Mouse (Mus musculus) MEL (cell line): ENCODE results near the gene Pkhd1. TPM values are rescaled to one million over a fixed set of nuclear protein-coding genes. Genes with fewer than 3 reads are reported as not detected.

Experiments
- DNase-seq: peaks from one replicate; pipeline ENCODE4 v3.0.0; 2011; ENCODE audit warnings: low read depth, low spot score
- H3K27ac ChIP-seq: 2 replicates; pipeline ENCODE4 v1.5.1; 2012; ENCODE audit warnings: low read depth, mild to moderate bottlenecking, control low read depth, low read length, moderate library complexity; ENCODE audit not compliant: control insufficient read depth
- H3K27me3 ChIP-seq, 2 experiments: fragments of 150-350 bp in 1 of 2; sonication (generic) in 1 of 2; 2 replicates each; pipeline ENCODE4 v1.6.1; 2012; ENCODE audit warnings: low read length in 2 of 2, mild to moderate bottlenecking in 2 of 2, improper control_type of control experiment in 1 of 2, moderate library complexity in 1 of 2; ENCODE audit not compliant: insufficient read depth in 2 of 2, control insufficient read depth in 1 of 2
- H3K36me3 ChIP-seq, 2 experiments: 2 replicates each; pipeline ENCODE4 v1.6.1; 2012 to 2014; ENCODE audit warnings: low read length in 2 of 2, improper control_type of control experiment in 1 of 2, inconsistent platforms in 1 of 2, mild to moderate bottlenecking in 1 of 2; ENCODE audit not compliant: insufficient read depth in 2 of 2, control insufficient read depth in 1 of 2
- H3K4me1 ChIP-seq, 2 experiments: fragments of 150-350 bp in 1 of 2; sonication (generic) in 1 of 2; 2 replicates each; pipeline ENCODE4 v1.6.1; 2012; ENCODE audit warnings: low read length in 2 of 2, improper control_type of control experiment in 1 of 2, mild to moderate bottlenecking in 1 of 2; ENCODE audit not compliant: insufficient read depth in 2 of 2, control insufficient read depth in 1 of 2
- H3K4me3 ChIP-seq, 2 experiments: fragments of 150-350 bp in 1 of 2; sonication (generic) in 1 of 2; 2 replicates each; pipeline ENCODE4 v1.5.1; 2012; ENCODE audit warnings: low read depth in 2 of 2, low read length in 2 of 2, mild to moderate bottlenecking in 2 of 2, moderate library complexity in 2 of 2, control low read depth in 1 of 2, improper control_type of control experiment in 1 of 2; ENCODE audit not compliant: control insufficient read depth in 1 of 2, insufficient read depth in 1 of 2
- H3K79me2 ChIP-seq: 2 replicates; pipeline ENCODE4 v1.6.1; 2012; ENCODE audit warnings: mild to moderate bottlenecking, low read length, moderate library complexity; ENCODE audit not compliant: control insufficient read depth, poor library complexity, insufficient read depth
- H3K9ac ChIP-seq: 2 replicates; pipeline ENCODE4 v1.6.1; 2012; ENCODE audit warnings: low read depth, mild to moderate bottlenecking, control low read depth, low read length, moderate library complexity; ENCODE audit not compliant: control insufficient read depth, poor library complexity, severe bottlenecking
- H3K9me3 ChIP-seq: fragments of 150-350 bp; sonication (generic); replicated peaks from 2 replicates; pipeline ENCODE4 v1.6.1; 2012; ENCODE audit warnings: mild to moderate bottlenecking, low read length, improper control_type of control experiment, moderate library complexity; ENCODE audit not compliant: insufficient read depth
- CHD2 ChIP-seq: IDR thresholded peaks from 2 replicates; pipeline ENCODE4 v1.6.1; 2011; ENCODE audit warnings: low read length, improper control_type of control experiment
- CTCF ChIP-seq, 3 experiments: IDR thresholded peaks in 2 of 3; conservative IDR thresholded peaks in 1 of 3; 2 replicates each; pipeline ENCODE4 v1.5.1; 2011 to 2012; ENCODE audit warnings: low read length in 3 of 3, low read depth in 2 of 3, mild to moderate bottlenecking in 2 of 3, improper control_type of control experiment in 1 of 3, inconsistent platforms in 1 of 3, mixed read lengths in 1 of 3, moderate library complexity in 1 of 3; ENCODE audit not compliant: control insufficient read depth in 1 of 3, insufficient read depth in 1 of 3, poor library complexity in 1 of 3, severe bottlenecking in 1 of 3
- ELF1 ChIP-seq: IDR thresholded peaks from 2 replicates; pipeline ENCODE4 v1.6.1; 2014; ENCODE audit warnings: low read depth, mild to moderate bottlenecking, inconsistent platforms, low read length, improper control_type of control experiment, moderate library complexity
- ETS1 ChIP-seq: IDR thresholded peaks from 2 replicates; pipeline ENCODE4 v1.6.1; 2012; ENCODE audit warnings: low read depth, mild to moderate bottlenecking, inconsistent platforms, low read length, improper control_type of control experiment, moderate library complexity
- GATA1 ChIP-seq: IDR thresholded peaks from 2 replicates; pipeline ENCODE4 v1.6.1; 2011; ENCODE audit warnings: low read depth, low read length, improper control_type of control experiment
- HCFC1 ChIP-seq: IDR thresholded peaks from 2 replicates; pipeline ENCODE4 v1.6.1; 2012; ENCODE audit warnings: low read depth, mild to moderate bottlenecking, inconsistent platforms, low read length, improper control_type of control experiment, moderate library complexity
- JUND ChIP-seq: IDR thresholded peaks from 2 replicates; pipeline ENCODE4 v1.6.1; 2011; ENCODE audit warnings: low read depth, mild to moderate bottlenecking, improper control_type of control experiment, low read length
- MAFK ChIP-seq: IDR thresholded peaks from 2 replicates; pipeline ENCODE4 v1.6.1; 2011; ENCODE audit warnings: low read depth, mild to moderate bottlenecking, low read length, improper control_type of control experiment, borderline replicate concordance
- MEF2A ChIP-seq: IDR thresholded peaks from 2 replicates; pipeline ENCODE4 v1.6.1; 2014; ENCODE audit warnings: low read depth, mild to moderate bottlenecking, inconsistent platforms, low read length, improper control_type of control experiment; ENCODE audit not compliant: poor library complexity, insufficient replicate concordance, severe bottlenecking; ENCODE audit errors: extremely low read depth
- MYC ChIP-seq: IDR thresholded peaks from 2 replicates; pipeline ENCODE4 v1.6.1; 2011; ENCODE audit warnings: low read depth, mild to moderate bottlenecking, low read length, improper control_type of control experiment, moderate library complexity
- TAL1 ChIP-seq: IDR thresholded peaks from 2 replicates; pipeline ENCODE4 v1.6.1; 2012; ENCODE audit warnings: mild to moderate bottlenecking, inconsistent platforms, low read length, moderate library complexity, mixed read lengths
- TCF12 ChIP-seq: IDR thresholded peaks from 2 replicates; pipeline ENCODE4 v1.6.1; 2014; ENCODE audit warnings: low read depth, mild to moderate bottlenecking, inconsistent platforms, low read length, improper control_type of control experiment, moderate library complexity
- USF2 ChIP-seq, 2 experiments: IDR thresholded peaks; 2 replicates each; pipeline ENCODE4 v1.6.1; 2011 to 2012; ENCODE audit warnings: improper control_type of control experiment in 2 of 2, low read length in 2 of 2, borderline replicate concordance in 1 of 2, inconsistent platforms in 1 of 2, low read depth in 1 of 2, mild to moderate bottlenecking in 1 of 2; ENCODE audit not compliant: insufficient read depth in 1 of 2
- polyA plus RNA-seq, 2 experiments: library from polyadenylated mRNA; stranded (reverse) in 1 of 2; unstranded in 1 of 2; fragments of >175 nt in 1 of 2; fragments of >200 nt in 1 of 2; gene quantifications; 2 replicates each; pipeline versions ENCODE4 v1.2.1 to v1.2.4; 2012; ENCODE audit warnings: low replicate concordance in 2 of 2, low read depth in 1 of 2; ENCODE audit not compliant: insufficient read length in 2 of 2, insufficient read depth in 1 of 2, missing spikeins in 1 of 2
- total RNA-seq: library from RNA; depleted of rRNA; stranded (reverse); fragments of 300-350 nt; gene quantifications from 2 replicates; pipeline ENCODE4 v1.2.3, GENCODE M21; 2012; rRNA removed

Gene Pkhd1
- total and polyA plus RNA-seq, 3 experiments, result not detected

- no peak overlapping the region for H3K27ac ChIP-seq
Observed at GRCm38 (mm10) chr1:20017619-20018018, 600.2 kb downstream of the Pkhd1 start.

More at GRCm38 (mm10) chr1:20017619-20018018, 600.2 kb downstream of the Pkhd1 start:
- TF ChIP-seq MYC, result no peak
- no peak for TF ChIP-seq TAL1
- TF ChIP-seq TCF12, result no peak
- TF ChIP-seq ETS1, result no peak
- no peak for TF ChIP-seq MAFK
- TF ChIP-seq ELF1, result no peak
- TF ChIP-seq CTCF (IDR thresholded peaks at IDR 0.05 in 2 of 3, conservative IDR thresholded peaks at IDR 0.05 in 1 of 3; ENCODE audit: control insufficient read depth in 1 of 3, insufficient read depth in 1 of 3, low read depth in 2 of 3, low read length in 3 of 3, poor library complexity in 1 of 3, severe bottlenecking in 1 of 3), result no peak
- no peak for TF ChIP-seq CHD2
- TF ChIP-seq MEF2A, result no peak
- no peak for TF ChIP-seq GATA1
- TF ChIP-seq JUND, result no peak
- TF ChIP-seq HCFC1, result no peak
- no peak for TF ChIP-seq USF2 (IDR thresholded peaks at IDR 0.05; ENCODE audit: borderline replicate concordance in 1 of 2, insufficient read depth in 1 of 2, low read depth in 1 of 2, low read length in 2 of 2)
- H3K27me3 ChIP-seq, result no peaks in the 10 kb centered on the region
- no peak for DNase-seq
- no peaks in the 10 kb centered on the region for H3K4me1 ChIP-seq
- H3K9ac ChIP-seq, result no peak overlapping the region
- no peaks in the 10 kb centered on the region for H3K36me3 ChIP-seq
- no peaks in the 10 kb centered on the region for H3K9me3 ChIP-seq
- H3K4me3 ChIP-seq, result no peak overlapping the region
- H3K79me2 ChIP-seq, result no peaks in the 10 kb centered on the region

Other genes with a start within 250 kb of the Pkhd1 start
- gene Il17a, start 112.8 kb upstream of the Pkhd1 start, total RNA-seq, result not detected in 2 replicates
- not detected for gene Il17a, start 112.8 kb upstream of the Pkhd1 start, polyA plus RNA-seq
- not detected in 2 replicates for gene Il17f, start 172.6 kb upstream of the Pkhd1 start, total RNA-seq
- not detected for gene Il17f, start 172.6 kb upstream of the Pkhd1 start, polyA plus RNA-seq
- gene Mcm3, start 202.2 kb upstream of the Pkhd1 start, total RNA-seq, result 182 and 189 TPM in 2 replicates
- 100 to 1,000 TPM; 204 to 267 TPM for gene Mcm3, start 202.2 kb upstream of the Pkhd1 start, polyA plus RNA-seq